In the genomic region with DNA sequence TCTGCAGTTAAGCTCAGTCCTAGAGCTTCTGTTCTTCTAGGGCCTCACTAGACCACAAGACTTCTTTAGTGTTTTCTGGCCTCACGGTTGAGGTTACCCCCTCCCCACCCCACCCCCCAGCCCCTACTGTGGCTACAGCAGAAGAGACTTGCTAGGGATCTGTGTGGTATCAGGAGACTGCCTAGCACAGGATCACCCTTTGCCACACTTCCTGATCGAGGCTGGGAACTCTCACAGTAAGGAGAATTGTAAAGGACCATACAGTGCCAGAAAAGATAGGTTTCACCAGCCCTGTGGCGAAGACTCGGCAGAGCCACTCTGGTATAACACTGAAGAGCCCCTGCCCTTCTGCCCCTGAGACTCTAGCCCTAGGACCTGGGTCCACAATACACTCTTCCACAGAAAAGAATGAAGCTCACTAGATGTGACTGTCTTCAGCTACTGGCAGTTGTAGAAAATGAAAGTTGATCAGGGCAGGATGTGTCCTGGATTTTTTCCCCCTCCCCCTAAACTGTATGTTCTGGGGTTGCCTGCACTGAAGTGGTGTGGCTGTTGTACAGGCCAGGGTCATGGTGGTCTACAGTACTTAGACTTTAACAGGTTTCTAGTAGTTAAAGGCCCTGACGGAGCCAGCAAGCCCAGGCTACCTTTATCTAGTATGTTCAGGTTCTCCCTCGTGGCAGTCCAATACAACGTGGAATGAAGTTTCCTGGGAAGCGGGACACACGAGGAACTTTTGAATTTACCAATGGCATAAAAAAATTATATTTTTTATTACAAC, we compare ENCODE assay signal across 9 mouse cellular contexts.
A peak's percentile ranks its signal among the peaks of the same experiment; 100 is the strongest.
DNase-seq lines count a peak whose midpoint lies in the region; ATAC-seq and TF ChIP-seq lines count a peak whose summit lies in the region.
"Had no signal": no experiment of that assay in that cellular context is flagged by ENCODE, and none has a peak within 500 bp of the region (broad histone marks: within the 10 kb centered on the region; RNA-seq: fewer than 3 reads in every experiment).

No protein-coding gene starts in this region.

- no peak for TF ChIP-seq CTCF in kidney, adult 2 months (conservative IDR thresholded peaks at IDR 0.05; ENCODE audit: insufficient read depth, insufficient read length, low read depth, low read length)

- TF ChIP-seq POLR2A in kidney, adult 2 months (IDR thresholded peaks at IDR 0.05; ENCODE audit: low read depth, low read length), result no peak

- no peak for DNase-seq in kidney, adult 2 months
- DNase-seq in kidney, adult 11 months, result no peak
- DNase-seq in 3134 (ENCODE audit: extremely low read depth, insufficient read length, low spot score), result peak; percentile 69
- peak; percentile 59 for DNase-seq in adipocyte (ENCODE audit: low spot score)
- no peak for DNase-seq in retina, postnatal 1 day
- DNase-seq in cerebellum, postnatal 10 days, result no peak
- no peak for DNase-seq in cerebellum, adult 8-10 months

- no peaks in the 10 kb centered on the region for H3K27me3 ChIP-seq in kidney, adult 2 months (replicated peaks; ENCODE audit: control insufficient read depth, insufficient read depth, low read length)
- peaks cover 33% of the 10 kb centered on the region for H3K27me3 ChIP-seq in intestine, embryonic 16.5 days (replicated peaks; ENCODE audit: control insufficient read depth, insufficient read depth, low read length)

- H3K36me3 ChIP-seq in kidney, adult 2 months (ENCODE audit: control insufficient read depth, insufficient read depth, low read length), result no peaks in the 10 kb centered on the region; the same call in 1 of the 2 replicates
- H3K36me3 ChIP-seq in intestine, embryonic 16.5 days (ENCODE audit: control insufficient read depth, insufficient read depth, low read length), result no peaks in the 10 kb centered on the region

- H3K4me2 ChIP-seq in intestine, embryonic 16.5 days (ENCODE audit: low read depth, low read length), result peak overlapping the region; percentile 78; the same call in 1 of the 2 replicates

- H3K27ac ChIP-seq in kidney, adult 2 months (ENCODE audit: insufficient read depth, low read depth, low read length), result peak overlapping the region; percentile 100
- peak overlapping the region; percentile 96 for H3K27ac ChIP-seq in intestine, embryonic 16.5 days (ENCODE audit: low read length)
- H3K27ac ChIP-seq: liver, embryonic 14.5 days had no signal

- WGBS in kidney, adult 2 months, result 8% methylated on average over 9 of the region's 9 CpGs
- WGBS in intestine, embryonic 16.5 days, result 61% methylated on average over 9 of the region's 9 CpGs

- peak overlapping the region; percentile 43 for H3K4me3 ChIP-seq in kidney, adult 2 months (ENCODE audit: insufficient read depth, low read depth, low read length)
- no peak overlapping the region for H3K4me3 ChIP-seq in intestine, embryonic 16.5 days (ENCODE audit: low read length)

- ATAC-seq in intestine, embryonic 16.5 days, result no peak

- H3K9ac ChIP-seq in intestine, embryonic 16.5 days (ENCODE audit: low read depth, low read length), result peak overlapping the region; percentile 16
- H3K9ac ChIP-seq: liver, embryonic 14.5 days had no signal

- H3K9me3 ChIP-seq in intestine, embryonic 16.5 days (ENCODE audit: control insufficient read depth, low read length), result no peaks in the 10 kb centered on the region

- peaks cover 16% of the 10 kb centered on the region for H3K4me1 ChIP-seq in kidney, adult 2 months (ENCODE audit: control insufficient read depth, insufficient read depth, low read length)
- peaks cover 13% of the 10 kb centered on the region for H3K4me1 ChIP-seq in intestine, embryonic 16.5 days (ENCODE audit: control insufficient read depth, insufficient read depth, low read length)

Comparison
In these comparisons a context has a peak if more than half of its experiments do, and no peak if none do; other contexts are left out.
1. DNase-seq: peak in 3134 (single experiment) and adipocyte (single experiment); none in kidney, adult 2 months (single experiment), kidney, adult 11 months (single experiment), retina, postnatal 1 day (single experiment), cerebellum, postnatal 10 days (0 of 2) and cerebellum, adult 8-10 months (single experiment).